Mouse (Mus musculus) ES-Bruce4 (cell line): ENCODE measurements around the gene Sun2. TPM values are rescaled to one million over a fixed set of nuclear protein-coding genes. Genes with fewer than 3 reads are reported as not detected.

ENCODE experiments used
- H3K27ac ChIP-seq: 2 replicates; pipeline ENCODE4 v1.5.1; 2012; ENCODE audit warnings: low read length, inconsistent platforms; ENCODE audit not compliant: insufficient read depth
- H3K27me3 ChIP-seq: 2 replicates; pipeline ENCODE4 v1.6.1; 2012; ENCODE audit warnings: mild to moderate bottlenecking, low read length, inconsistent platforms; ENCODE audit not compliant: control insufficient read depth, poor library complexity, insufficient read depth, severe bottlenecking
- H3K36me3 ChIP-seq: 2 replicates; pipeline ENCODE4 v1.6.1; 2012; ENCODE audit warnings: inconsistent platforms, mild to moderate bottlenecking, low read length, moderate library complexity; ENCODE audit not compliant: control insufficient read depth, poor library complexity, insufficient read depth, severe bottlenecking
- H3K4me1 ChIP-seq: one replicate; pipeline ENCODE4 v1.8.1; 2011; ENCODE audit warnings: low read length; ENCODE audit not compliant: control insufficient read depth, insufficient read depth
- H3K4me3 ChIP-seq: 2 replicates; pipeline ENCODE4 v1.5.1; 2011; ENCODE audit warnings: low read depth, mild to moderate bottlenecking, low read length
- H3K9ac ChIP-seq: 2 replicates; pipeline ENCODE4 v1.6.1; 2012; ENCODE audit warnings: low read depth, mild to moderate bottlenecking, inconsistent platforms; ENCODE audit not compliant: poor library complexity, severe bottlenecking
- H3K9me3 ChIP-seq: replicated peaks from 2 replicates; pipeline ENCODE4 v1.6.1; 2012; ENCODE audit warnings: mild to moderate bottlenecking, low read length, inconsistent platforms; ENCODE audit not compliant: control insufficient read depth, poor library complexity, insufficient read depth, severe bottlenecking
- CTCF ChIP-seq: IDR thresholded peaks from one replicate; pipeline ENCODE4 v1.8.1; 2011; ENCODE audit warnings: low read depth, low read length
- EP300 ChIP-seq: IDR thresholded peaks from 2 replicates; pipeline ENCODE4 v1.6.1; 2011; ENCODE audit warnings: low read depth, low read length; ENCODE audit not compliant: insufficient read depth
- POLR2A ChIP-seq: IDR thresholded peaks from one replicate; pipeline ENCODE4 v1.8.1; 2011; ENCODE audit warnings: low read length; ENCODE audit not compliant: insufficient read depth
- polyA plus RNA-seq: library from polyadenylated mRNA; stranded (reverse); fragments of >200 nt; gene quantifications from 2 replicates; pipeline ENCODE4 v1.2.4, GENCODE M21; 2011; ENCODE audit warnings: low read depth; ENCODE audit not compliant: missing spikeins, insufficient read depth, insufficient read length

Sun2 gene
- polyA plus RNA-seq, 1 experiment = 7.8 TPM

DNA sequence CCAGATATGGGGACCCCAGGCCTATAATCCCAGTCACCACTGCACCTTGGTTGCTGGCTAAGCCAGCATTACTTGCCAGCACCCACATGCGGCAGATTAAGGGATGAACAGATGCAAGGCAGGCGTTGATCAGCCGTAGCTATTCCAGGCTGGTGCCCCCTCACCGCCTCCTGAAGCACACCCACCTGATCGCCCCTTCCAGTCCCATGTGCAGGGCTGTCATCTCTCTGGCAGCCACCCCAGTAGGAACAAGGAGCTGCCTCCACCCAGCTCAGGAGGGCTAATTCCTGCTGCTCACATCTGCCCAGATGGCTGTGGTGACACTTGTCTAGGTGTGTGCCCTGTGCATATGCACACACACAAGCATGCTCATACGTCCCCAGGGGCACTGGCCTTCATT is 18.6 kb upstream of the Sun2 start:
- Histone ChIP-seq H3K36me3 (no peaks in the 10 kb centered on the region), H3K27ac (no peak overlapping the region), H3K27me3 (no peaks in the 10 kb centered on the region), H3K9ac (no peak overlapping the region), H3K4me3 (no peak overlapping the region), H3K9me3 (no peaks in the 10 kb centered on the region), H3K4me1 (no peaks in the 10 kb centered on the region)
- TF ChIP-seq POLR2A = no peak
- TF ChIP-seq CTCF = no peak
- no peak for TF ChIP-seq EP300

DNA sequence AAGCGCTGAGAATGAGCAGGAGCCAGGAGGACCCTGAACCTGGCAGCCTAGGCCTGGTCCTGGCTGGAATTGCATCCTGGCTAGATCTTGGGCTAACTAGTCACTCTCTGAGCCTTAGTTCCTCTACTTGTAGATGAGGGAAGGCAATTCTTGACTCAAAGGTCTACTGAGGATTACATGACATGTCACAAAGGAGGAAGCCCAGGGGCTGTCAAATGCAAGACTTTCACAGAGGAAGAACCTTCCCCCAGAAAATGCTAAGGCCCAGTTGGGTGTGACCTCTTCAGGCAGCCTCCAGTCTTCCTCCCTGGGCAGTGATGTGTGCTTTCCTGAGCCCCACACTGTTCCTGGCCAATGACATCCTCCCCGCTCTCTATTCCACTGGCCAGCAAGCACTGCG is 14.8 kb upstream of the Sun2 start:
- Histone ChIP-seq H3K4me3 (no peak overlapping the region), H3K9ac (no peak overlapping the region), H3K4me1 (no peaks in the 10 kb centered on the region), H3K9me3 (no peaks in the 10 kb centered on the region), H3K36me3 (no peaks in the 10 kb centered on the region), H3K27me3 (no peaks in the 10 kb centered on the region), H3K27ac (no peak overlapping the region)
- TF ChIP-seq CTCF (no peak), EP300 (no peak), POLR2A (no peak)

DNA sequence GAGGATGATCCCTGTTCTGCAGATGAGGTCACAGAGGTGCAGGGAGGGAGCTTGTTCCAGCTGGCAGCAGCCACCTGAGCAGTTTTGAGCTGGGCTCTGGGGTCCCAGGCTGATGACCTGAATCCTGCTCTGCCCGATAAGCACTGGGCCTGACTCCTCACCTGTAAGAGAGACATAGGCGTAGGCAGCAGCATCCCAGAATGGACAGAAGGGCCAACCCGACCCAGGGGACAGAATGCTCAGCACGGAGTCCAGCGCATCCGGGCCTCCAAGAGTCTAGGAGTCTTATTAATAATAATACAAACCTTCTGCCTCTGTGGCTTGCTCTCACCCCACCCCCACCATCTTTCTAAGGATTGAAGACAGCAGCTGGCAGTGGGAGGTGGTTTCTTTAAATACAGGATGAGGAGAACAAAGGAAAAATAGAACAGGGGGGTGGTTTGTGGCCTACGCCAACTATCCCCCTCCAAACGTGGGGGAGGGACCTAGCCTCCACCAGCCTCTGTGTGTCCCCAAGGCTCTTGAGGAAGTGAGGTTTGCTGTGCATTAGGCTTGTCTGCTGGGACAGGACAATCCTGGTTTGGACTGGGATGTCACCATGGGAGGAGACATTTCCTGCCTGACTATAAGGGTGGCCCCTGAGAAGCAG is 13.8 kb upstream of the Sun2 start:
- H3K9me3 ChIP-seq = no peaks in the 10 kb centered on the region
- H3K9ac ChIP-seq = no peak overlapping the region
- no peaks in the 10 kb centered on the region for H3K4me1 ChIP-seq
- TF ChIP-seq POLR2A (no peak), EP300 (no peak), CTCF (no peak)
- no peak overlapping the region for H3K4me3 ChIP-seq
- no peaks in the 10 kb centered on the region for H3K36me3 ChIP-seq
- no peaks in the 10 kb centered on the region for H3K27me3 ChIP-seq
- H3K27ac ChIP-seq = no peak overlapping the region

DNA sequence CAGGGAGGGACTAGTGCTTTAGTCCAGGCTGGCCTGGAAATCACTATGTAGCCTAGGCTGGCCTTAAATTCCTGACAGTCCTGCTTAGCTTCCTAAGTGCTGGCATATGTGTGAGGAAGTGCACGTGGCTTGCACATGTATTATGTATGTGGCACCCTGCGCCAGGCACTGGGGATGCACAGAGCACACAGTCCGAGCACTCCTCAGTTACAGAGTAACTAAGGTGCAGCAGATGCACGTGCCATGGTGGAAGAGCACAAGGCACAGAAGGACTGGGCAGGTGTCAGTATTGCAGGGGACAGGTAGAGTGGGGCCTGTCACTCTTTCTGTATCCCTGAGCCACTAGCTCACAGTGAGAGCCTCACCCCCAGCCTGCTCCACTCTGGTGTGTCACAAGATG is 12.8 kb upstream of the Sun2 start:
- TF ChIP-seq EP300 (no peak), CTCF (no peak), POLR2A (no peak)
- Histone ChIP-seq H3K27ac (no peak overlapping the region), H3K4me3 (no peak overlapping the region), H3K9ac (no peak overlapping the region), H3K9me3 (no peaks in the 10 kb centered on the region), H3K27me3 (no peaks in the 10 kb centered on the region), H3K4me1 (no peaks in the 10 kb centered on the region), H3K36me3 (no peaks in the 10 kb centered on the region)

DNA sequence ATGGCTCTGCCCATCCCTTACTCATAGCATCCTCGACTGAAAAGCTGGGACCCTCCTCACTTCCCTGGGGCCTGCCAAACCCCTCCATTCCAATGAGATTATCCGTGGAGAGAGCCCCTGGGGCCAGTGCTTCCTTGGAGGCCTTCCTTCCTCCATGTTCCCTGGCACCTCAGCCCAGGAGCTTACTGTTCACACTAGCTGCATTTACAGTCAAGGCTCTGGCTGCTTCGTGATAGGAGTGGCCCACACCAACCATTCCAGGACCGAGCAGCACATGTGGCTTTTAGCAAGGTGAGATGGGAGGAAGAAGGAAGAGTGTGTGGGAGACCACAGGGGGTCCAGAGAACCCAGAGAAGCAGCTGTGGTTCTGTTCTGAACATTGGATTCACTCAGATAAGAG is 11.5 kb upstream of the Sun2 start:
- no peaks in the 10 kb centered on the region for H3K4me1 ChIP-seq
- H3K36me3 ChIP-seq = no peaks in the 10 kb centered on the region
- no peak overlapping the region for H3K4me3 ChIP-seq
- H3K9me3 ChIP-seq = no peaks in the 10 kb centered on the region
- TF ChIP-seq CTCF = no peak
- no peak for TF ChIP-seq POLR2A
- no peak for TF ChIP-seq EP300
- no peaks in the 10 kb centered on the region for H3K27me3 ChIP-seq
- H3K27ac ChIP-seq = no peak overlapping the region
- no peak overlapping the region for H3K9ac ChIP-seq

DNA sequence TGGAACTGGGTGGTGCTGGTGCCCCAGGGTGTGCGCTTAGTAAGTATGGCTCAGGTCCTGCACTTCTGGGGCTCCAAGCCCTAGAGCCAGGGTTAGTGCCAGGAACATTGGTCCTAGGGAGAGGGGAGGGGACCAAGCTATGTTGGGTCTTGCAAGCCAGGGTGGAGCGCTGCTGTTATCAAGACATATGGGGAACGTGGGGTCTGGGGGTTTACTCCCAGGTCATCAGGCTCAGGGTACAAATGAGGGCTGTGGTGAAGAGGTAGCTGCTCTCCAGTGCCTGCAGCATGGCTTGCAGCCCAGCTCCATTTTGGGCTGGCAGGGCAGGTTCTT is 11.1 kb upstream of the Sun2 start:
- H3K4me1 ChIP-seq = no peaks in the 10 kb centered on the region
- H3K9me3 ChIP-seq = no peaks in the 10 kb centered on the region
- TF ChIP-seq POLR2A = no peak
- TF ChIP-seq EP300 = no peak
- no peak for TF ChIP-seq CTCF
- no peaks in the 10 kb centered on the region for H3K27me3 ChIP-seq
- H3K9ac ChIP-seq = no peak overlapping the region
- H3K27ac ChIP-seq = no peak overlapping the region
- H3K4me3 ChIP-seq = no peak overlapping the region
- no peaks in the 10 kb centered on the region for H3K36me3 ChIP-seq
